Mouse (Mus musculus) ES-Bruce4 (cell line): Measurements from ENCODE around the gene Ccdc181. TPM values are rescaled to one million over a fixed set of nuclear protein-coding genes. Genes with fewer than 3 reads are reported as not detected.

ENCODE experiments used
- H3K27ac ChIP-seq: 2 replicates; pipeline ENCODE4 v1.5.1; 2012; ENCODE audit warnings: low read length, inconsistent platforms; ENCODE audit not compliant: insufficient read depth
- H3K27me3 ChIP-seq: 2 replicates; pipeline ENCODE4 v1.6.1; 2012; ENCODE audit warnings: mild to moderate bottlenecking, low read length, inconsistent platforms; ENCODE audit not compliant: control insufficient read depth, poor library complexity, insufficient read depth, severe bottlenecking
- H3K36me3 ChIP-seq: 2 replicates; pipeline ENCODE4 v1.6.1; 2012; ENCODE audit warnings: inconsistent platforms, mild to moderate bottlenecking, low read length, moderate library complexity; ENCODE audit not compliant: control insufficient read depth, poor library complexity, insufficient read depth, severe bottlenecking
- H3K4me1 ChIP-seq: one replicate; pipeline ENCODE4 v1.8.1; 2011; ENCODE audit warnings: low read length; ENCODE audit not compliant: control insufficient read depth, insufficient read depth
- H3K4me3 ChIP-seq: 2 replicates; pipeline ENCODE4 v1.5.1; 2011; ENCODE audit warnings: low read depth, mild to moderate bottlenecking, low read length
- H3K9ac ChIP-seq: 2 replicates; pipeline ENCODE4 v1.6.1; 2012; ENCODE audit warnings: low read depth, mild to moderate bottlenecking, inconsistent platforms; ENCODE audit not compliant: poor library complexity, severe bottlenecking
- H3K9me3 ChIP-seq: replicated peaks from 2 replicates; pipeline ENCODE4 v1.6.1; 2012; ENCODE audit warnings: mild to moderate bottlenecking, low read length, inconsistent platforms; ENCODE audit not compliant: control insufficient read depth, poor library complexity, insufficient read depth, severe bottlenecking
- CTCF ChIP-seq: IDR thresholded peaks from one replicate; pipeline ENCODE4 v1.8.1; 2011; ENCODE audit warnings: low read depth, low read length
- EP300 ChIP-seq: IDR thresholded peaks from 2 replicates; pipeline ENCODE4 v1.6.1; 2011; ENCODE audit warnings: low read depth, low read length; ENCODE audit not compliant: insufficient read depth
- POLR2A ChIP-seq: IDR thresholded peaks from one replicate; pipeline ENCODE4 v1.8.1; 2011; ENCODE audit warnings: low read length; ENCODE audit not compliant: insufficient read depth
- polyA plus RNA-seq: library from polyadenylated mRNA; stranded (reverse); fragments of >200 nt; gene quantifications from 2 replicates; pipeline ENCODE4 v1.2.4, GENCODE M21; 2011; ENCODE audit warnings: low read depth; ENCODE audit not compliant: missing spikeins, insufficient read depth, insufficient read length

Gene Ccdc181
- polyA plus RNA-seq, 1 experiment, result 10.2 TPM

GRCm38 (mm10) chr1:164319542-164320140 is 44.3 kb downstream of the Ccdc181 start:
- H3K27me3 ChIP-seq, result no peaks in the 10 kb centered on the region
- no peaks in the 10 kb centered on the region for H3K9me3 ChIP-seq
- peaks cover 3% of the 10 kb centered on the region for H3K4me1 ChIP-seq
- no peak overlapping the region for H3K27ac ChIP-seq
- no peaks in the 10 kb centered on the region for H3K36me3 ChIP-seq
- H3K9ac ChIP-seq, result no peak overlapping the region
- no peak overlapping the region for H3K4me3 ChIP-seq
- TF ChIP-seq CTCF (no peak), EP300 (0 out of 2 replicates have a peak, but pooled peaks have one; percentile 11), POLR2A (no peak)

DNA sequence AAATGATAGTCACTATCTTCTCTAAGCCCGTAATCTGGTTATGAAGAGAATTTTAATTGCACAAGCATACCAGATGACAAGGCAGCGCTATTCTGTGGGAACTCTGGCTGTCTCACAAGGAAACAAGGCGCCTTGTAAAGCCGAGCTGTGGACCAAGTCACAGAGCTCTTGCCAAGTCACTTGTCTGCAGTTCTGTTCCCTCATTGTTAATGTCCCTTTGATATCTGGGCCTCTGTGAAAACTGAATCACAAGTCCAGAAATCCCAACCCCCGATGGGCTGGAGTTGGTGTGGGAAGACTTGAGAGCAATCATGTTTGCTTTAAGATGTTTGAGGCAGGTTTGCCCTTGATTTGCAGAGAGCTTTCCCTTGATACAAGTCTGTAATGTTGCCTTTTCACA is 45.3 kb downstream of the Ccdc181 start:
- Histone ChIP-seq H3K9ac (no peak overlapping the region), H3K4me3 (no peak overlapping the region), H3K36me3 (no peaks in the 10 kb centered on the region), H3K4me1 (peaks cover 3% of the 10 kb centered on the region), H3K27me3 (no peaks in the 10 kb centered on the region), H3K9me3 (no peaks in the 10 kb centered on the region), H3K27ac (no peak overlapping the region)
- TF ChIP-seq POLR2A (no peak), CTCF (no peak), EP300 (no peak)

- no peaks in the 10 kb centered on the region for H3K27me3 ChIP-seq
- H3K27ac ChIP-seq, result no peak overlapping the region
- no peaks in the 10 kb centered on the region for H3K9me3 ChIP-seq
- peaks cover 3% of the 10 kb centered on the region for H3K4me1 ChIP-seq
- H3K36me3 ChIP-seq, result no peaks in the 10 kb centered on the region
- no peak overlapping the region for H3K4me3 ChIP-seq
- no peak overlapping the region for H3K9ac ChIP-seq
- TF ChIP-seq POLR2A, result no peak
- no peak for TF ChIP-seq EP300
- TF ChIP-seq CTCF, result no peak
Observed at GRCm38 (mm10) chr1:164321408-164321807, 46.0 kb downstream of the Ccdc181 start.

GRCm38 (mm10) chr1:164322987-164323650 is 47.7 kb downstream of the Ccdc181 start:
- peaks cover 3% of the 10 kb centered on the region for H3K4me1 ChIP-seq
- H3K9me3 ChIP-seq, result no peaks in the 10 kb centered on the region
- no peak overlapping the region for H3K4me3 ChIP-seq
- no peaks in the 10 kb centered on the region for H3K36me3 ChIP-seq
- H3K9ac ChIP-seq, result no peak overlapping the region
- H3K27me3 ChIP-seq, result no peaks in the 10 kb centered on the region
- H3K27ac ChIP-seq, result no peak overlapping the region
- TF ChIP-seq CTCF, result no peak
- TF ChIP-seq POLR2A, result no peak
- TF ChIP-seq EP300, result no peak

- H3K27me3 ChIP-seq, result no peaks in the 10 kb centered on the region
- no peaks in the 10 kb centered on the region for H3K9me3 ChIP-seq
- no peak overlapping the region for H3K9ac ChIP-seq
- H3K27ac ChIP-seq, result no peak overlapping the region
- peaks cover 3% of the 10 kb centered on the region for H3K4me1 ChIP-seq
- H3K4me3 ChIP-seq, result no peak overlapping the region
- H3K36me3 ChIP-seq, result no peaks in the 10 kb centered on the region
- TF ChIP-seq POLR2A (no peak), CTCF (no peak), EP300 (no peak)
Observed at GRCm38 (mm10) chr1:164324221-164324620, 48.8 kb downstream of the Ccdc181 start.

DNA sequence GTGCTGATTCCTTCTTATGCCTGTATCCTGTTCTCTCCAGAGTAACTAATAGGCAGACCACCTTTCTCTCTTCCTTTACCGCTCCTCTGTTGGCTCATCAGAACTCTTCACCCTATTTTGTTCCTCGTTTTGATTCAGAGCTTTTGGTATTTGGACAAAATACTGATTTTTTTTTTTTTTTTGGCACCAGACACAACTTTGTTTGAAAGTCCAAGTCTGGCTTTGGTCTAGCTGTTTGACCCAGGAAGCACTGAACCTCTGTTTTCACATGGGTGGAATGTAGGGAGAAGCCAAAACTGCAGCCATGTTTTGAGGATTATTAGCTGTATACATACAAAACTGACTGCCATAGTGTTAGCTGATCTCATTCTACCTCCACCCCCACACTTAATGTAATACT is 49.5 kb downstream of the Ccdc181 start:
- TF ChIP-seq CTCF (no peak), EP300 (no peak), POLR2A (no peak)
- no peaks in the 10 kb centered on the region for H3K36me3 ChIP-seq
- H3K9me3 ChIP-seq, result no peaks in the 10 kb centered on the region
- no peak overlapping the region for H3K9ac ChIP-seq
- no peak overlapping the region for H3K4me3 ChIP-seq
- H3K4me1 ChIP-seq, result peaks cover 1% of the 10 kb centered on the region
- H3K27me3 ChIP-seq, result no peaks in the 10 kb centered on the region
- H3K27ac ChIP-seq, result no peak overlapping the region
